Mouse (Mus musculus) forebrain, embryonic 11.5 days (tissue): ENCODE measurements at regions not wholly inside any gene's neighbourhood (a gene's known extent, or its start where the extent isn't known, plus 50 kb on each side); places are given as distances from the start of the nearest gene placed in this dataset.

ENCODE experiments used
- ATAC-seq: fragments of 200-750 bp; cut with Nextera tagmentation; replicated peaks from 2 replicates; pipeline ENCODE4 v1.8.0; 2017; ENCODE audit warnings: moderate TSS enrichment; ENCODE audit not compliant: low FRiP score
- DNase-seq: peaks from one replicate; pipeline ENCODE4 v3.0.0-alpha.2; 2017; ENCODE audit warnings: low spot score
- H3K27ac ChIP-seq: fragments of 300-500 bp; sonication (generic); 2 replicates; pipeline ENCODE4 v1.5.1; 2014; ENCODE audit warnings: low read depth, low read length
- H3K27me3 ChIP-seq: fragments of 300-500 bp; sonication (generic); 2 replicates; pipeline ENCODE4 v1.6.1; 2014; ENCODE audit warnings: mild to moderate bottlenecking, low read length, mixed read lengths; ENCODE audit not compliant: control insufficient read depth, insufficient read depth
- H3K36me3 ChIP-seq: fragments of 300-500 bp; sonication (generic); 2 replicates; pipeline ENCODE4 v1.6.1; 2014; ENCODE audit warnings: mild to moderate bottlenecking, low read length, moderate library complexity, mixed read lengths; ENCODE audit not compliant: control insufficient read depth, insufficient read depth
- H3K4me1 ChIP-seq: fragments of 300-500 bp; sonication (generic); replicated peaks from 2 replicates; pipeline ENCODE4 v1.6.1; 2014; ENCODE audit warnings: low read length, mixed read lengths; ENCODE audit not compliant: control insufficient read depth, insufficient read depth
- H3K4me2 ChIP-seq: fragments of 300-500 bp; sonication (generic); 2 replicates; pipeline ENCODE4 v1.6.1; 2014; ENCODE audit warnings: low read depth, mild to moderate bottlenecking, low read length, moderate library complexity, mixed read lengths; ENCODE audit not compliant: severe bottlenecking
- H3K4me3 ChIP-seq: fragments of 300-500 bp; sonication (generic); 2 replicates; pipeline ENCODE4 v1.5.1; 2014; ENCODE audit warnings: low read depth, low read length
- H3K9ac ChIP-seq: fragments of 300-500 bp; sonication (generic); 2 replicates; pipeline ENCODE4 v1.6.1; 2014; ENCODE audit warnings: low read length
- H3K9me3 ChIP-seq: fragments of 300-500 bp; sonication (generic); 2 replicates; pipeline ENCODE4 v1.6.1; 2016; ENCODE audit warnings: low read length, mixed read lengths; ENCODE audit not compliant: control insufficient read depth
- WGBS: fragments of 180-500 bp; shearing (Covaris S2); extraction: QIAGEN DNeasy Blood & Tissue Kit; methylation state at CpG from one replicate; pipeline ENCODE4 v1.1.7; 2014; 5-methylcytosine and 5-hydroxymethylcytosine counted together

GRCm38 (mm10) chr16:77443318-77443717 lies 158.6 kb downstream of the Gm11146 start:
- H3K4me3 ChIP-seq, result no peak overlapping the region
- DNase-seq, result no peak
- no peak overlapping the region for H3K27ac ChIP-seq
- no peak overlapping the region for H3K9ac ChIP-seq
- H3K4me2 ChIP-seq, result no peak overlapping the region
- no peaks in the 10 kb centered on the region; the same call in 1 of the 2 replicates for H3K4me1 ChIP-seq
- ATAC-seq, result no peak
- H3K27me3 ChIP-seq, result no peaks in the 10 kb centered on the region
- no peaks in the 10 kb centered on the region for H3K9me3 ChIP-seq
- 76% methylated on average over 5 of the region's 5 CpGs for WGBS
- H3K36me3 ChIP-seq, result no peaks in the 10 kb centered on the region

- Histone ChIP-seq H3K9ac (no peak overlapping the region), H3K27me3 (no peaks in the 10 kb centered on the region), H3K27ac (no peak overlapping the region), H3K4me1 (no peaks in the 10 kb centered on the region; the same call in 1 of the 2 replicates), H3K36me3 (no peaks in the 10 kb centered on the region), H3K9me3 (no peaks in the 10 kb centered on the region), H3K4me2 (no peak overlapping the region), H3K4me3 (no peak overlapping the region)
- ATAC-seq, result no peak
- DNase-seq, result no peak
- 94% methylated on average over 6 of the region's 6 CpGs for WGBS
Observed at GRCm38 (mm10) chr16:77442866-77443265, 159.0 kb downstream of the Gm11146 start.

GRCm38 (mm10) chr16:77431345-77431744 lies 170.5 kb downstream of the Gm11146 start:
- 33% methylated on average over 4 of the region's 4 CpGs for WGBS
- H3K27ac ChIP-seq, result peak overlapping the region; percentile 62; the same call in 1 of the 2 replicates
- H3K36me3 ChIP-seq, result no peaks in the 10 kb centered on the region
- no peak overlapping the region for H3K4me3 ChIP-seq
- H3K4me2 ChIP-seq, result no peak overlapping the region
- no peaks in the 10 kb centered on the region for H3K27me3 ChIP-seq
- no peak overlapping the region for H3K9ac ChIP-seq
- DNase-seq (no peak), ATAC-seq (peak; percentile 60; the same call in 1 of the 2 replicates)
- H3K9me3 ChIP-seq, result no peaks in the 10 kb centered on the region
- H3K4me1 ChIP-seq, result no peaks in the 10 kb centered on the region

GRCm38 (mm10) chr16:77422385-77423363 lies 179.2 kb downstream of the Gm11146 start:
- peak overlapping the region; percentile 35 for H3K4me2 ChIP-seq
- H3K36me3 ChIP-seq, result no peaks in the 10 kb centered on the region; the same call in 1 of the 2 replicates
- DNase-seq (no peak), ATAC-seq (no peak)
- H3K9ac ChIP-seq, result peak overlapping the region; percentile 56
- no peaks in the 10 kb centered on the region for H3K9me3 ChIP-seq
- WGBS, result 65% methylated on average over 12 of the region's 12 CpGs
- peaks cover 14% of the 10 kb centered on the region for H3K4me1 ChIP-seq
- H3K4me3 ChIP-seq, result peak overlapping the region; percentile 23; the same call in 1 of the 2 replicates
- peak overlapping the region; percentile 92 for H3K27ac ChIP-seq
- H3K27me3 ChIP-seq, result no peaks in the 10 kb centered on the region

GRCm38 (mm10) chr16:77421591-77422024 lies 180.3 kb downstream of the Gm11146 start:
- Histone ChIP-seq H3K27me3 (no peaks in the 10 kb centered on the region), H3K4me1 (peaks cover 14% of the 10 kb centered on the region), H3K9me3 (no peaks in the 10 kb centered on the region), H3K9ac (peak overlapping the region; percentile 48), H3K27ac (peak overlapping the region; percentile 92), H3K36me3 (no peaks in the 10 kb centered on the region; the same call in 1 of the 2 replicates), H3K4me2 (peak overlapping the region; percentile 47), H3K4me3 (peak overlapping the region; percentile 23; the same call in 1 of the 2 replicates)
- 7% methylated on average over 10 of the region's 10 CpGs for WGBS
- ATAC-seq (peak; percentile 96), DNase-seq (peak; percentile 75)

- Histone ChIP-seq H3K4me1 (peaks cover 14% of the 10 kb centered on the region), H3K9ac (peak overlapping the region; percentile 48), H3K27ac (peak overlapping the region; percentile 92), H3K27me3 (no peaks in the 10 kb centered on the region), H3K9me3 (no peaks in the 10 kb centered on the region), H3K4me2 (peak overlapping the region; percentile 47), H3K4me3 (peak overlapping the region; percentile 23), H3K36me3 (no peaks in the 10 kb centered on the region; the same call in 1 of the 2 replicates)
- ATAC-seq (no peak), DNase-seq (no peak)
- 29% methylated on average over 6 of the region's 6 CpGs for WGBS
Observed at GRCm38 (mm10) chr16:77421001-77421400, 180.9 kb downstream of the Gm11146 start.

GRCm38 (mm10) chr16:77420136-77420860 lies 181.6 kb downstream of the Gm11146 start:
- DNase-seq, result no peak
- Histone ChIP-seq H3K4me2 (peak overlapping the region; percentile 55), H3K9ac (peak overlapping the region; percentile 59), H3K36me3 (no peaks in the 10 kb centered on the region), H3K9me3 (no peaks in the 10 kb centered on the region), H3K27me3 (no peaks in the 10 kb centered on the region), H3K4me1 (peaks cover 14% of the 10 kb centered on the region), H3K4me3 (peak overlapping the region; percentile 27), H3K27ac (peak overlapping the region; percentile 86)
- WGBS, result 38% methylated on average over 8 of the region's 8 CpGs
- no peak for ATAC-seq

GRCm38 (mm10) chr16:77419116-77419735 lies 182.7 kb downstream of the Gm11146 start:
- ATAC-seq, result no peak
- no peak for DNase-seq
- WGBS, result 37% methylated on average over 4 of the region's 4 CpGs
- Histone ChIP-seq H3K9ac (peak overlapping the region; percentile 54), H3K9me3 (no peaks in the 10 kb centered on the region), H3K4me2 (peak overlapping the region; percentile 49), H3K36me3 (no peaks in the 10 kb centered on the region), H3K4me3 (peak overlapping the region; percentile 28), H3K27ac (peak overlapping the region; percentile 48), H3K27me3 (no peaks in the 10 kb centered on the region), H3K4me1 (peaks cover 14% of the 10 kb centered on the region)
